Mouse (Mus musculus) c-Kit-negative CD71-positive TER-119-positive erythroid progenitor cells, embryonic 14.5 days (primary cell): ENCODE data around the gene Mat2a.
"Not testable (repeated sequence)": the region's sequence is repeated elsewhere in the genome, so short reads cannot be mapped to it uniquely, and the experiment has no call there.

Source experiments
- DNase-seq: peaks from one replicate; pipeline ENCODE4 v3.0.0-alpha.2; 2013; ENCODE audit warnings: low read depth, low spot score

The Mat2a gene

GRCm38 (mm10) chr6:72456567-72456966 is 17.2 kb upstream of the Mat2a start:
- no peak for DNase-seq

GRCm38 (mm10) chr6:72454833-72455373 is 15.5 kb upstream of the Mat2a start:
- no peak for DNase-seq

GRCm38 (mm10) chr6:72454072-72454746 is 14.9 kb upstream of the Mat2a start:
- no peak for DNase-seq

- no peak for DNase-seq
Measured at GRCm38 (mm10) chr6:72453578-72453977, 14.2 kb upstream of the Mat2a start.

- no peak for DNase-seq
Measured at GRCm38 (mm10) chr6:72452329-72452728, 13.0 kb upstream of the Mat2a start.

- DNase-seq = not testable (repeated sequence)
Measured at GRCm38 (mm10) chr6:72451778-72452177, 12.4 kb upstream of the Mat2a start.

GRCm38 (mm10) chr6:72447487-72447886 is 8.1 kb upstream of the Mat2a start:
- no peak for DNase-seq

- DNase-seq = no peak
Measured at GRCm38 (mm10) chr6:72445011-72445410, 5.7 kb upstream of the Mat2a start.

GRCm38 (mm10) chr6:72442921-72443604 is 3.7 kb upstream of the Mat2a start:
- no peak for DNase-seq

GRCm38 (mm10) chr6:72440186-72440990 is 1.0 kb upstream of the Mat2a start:
- no peak for DNase-seq

GRCm38 (mm10) chr6:72438862-72439354 is 450 bp downstream of the Mat2a start:
- peak; percentile 62 for DNase-seq

GRCm38 (mm10) chr6:72438226-72438625 is 1.1 kb downstream of the Mat2a start:
- no peak for DNase-seq

GRCm38 (mm10) chr6:72432153-72432552 is 7.2 kb downstream of the Mat2a start:
- DNase-seq = no peak

GRCm38 (mm10) chr6:72430989-72431921 is 8.1 kb downstream of the Mat2a start:
- no peak for DNase-seq

- DNase-seq = no peak
Measured at GRCm38 (mm10) chr6:72429061-72429842, 10.1 kb downstream of the Mat2a start.

- peak; percentile 48 for DNase-seq
Measured at GRCm38 (mm10) chr6:72428036-72428435, 11.3 kb downstream of the Mat2a start.

GRCm38 (mm10) chr6:72425646-72426045 is 13.7 kb downstream of the Mat2a start:
- no peak for DNase-seq

GRCm38 (mm10) chr6:72420901-72421300 is 18.5 kb downstream of the Mat2a start:
- DNase-seq = no peak

- no peak for DNase-seq
Measured at GRCm38 (mm10) chr6:72419806-72420205, 19.6 kb downstream of the Mat2a start.

GRCm38 (mm10) chr6:72418279-72418678 is 21.1 kb downstream of the Mat2a start:
- DNase-seq = no peak
